Mouse (Mus musculus) kidney, postnatal 25 days (tissue): Measurements from ENCODE around the gene Wwc1.
A peak's percentile ranks its signal among the peaks of the same experiment; 100 is the strongest.

ENCODE experiments used
- DNase-seq, 2 experiments: peaks; one replicate each; pipeline ENCODE4 v3.0.0; 2021; ENCODE audit warnings: mixed read lengths in 2 of 2

Gene Wwc1

GRCm38 (mm10) chr11:35932121-35932885 is 48.0 kb downstream of the Wwc1 start:
- DNase-seq = peak; percentile 47 to 84

- peak in 1 of 2 experiments; percentile 30 for DNase-seq
Measured at GRCm38 (mm10) chr11:35930511-35931060, 49.7 kb downstream of the Wwc1 start.

- DNase-seq = peak in 1 of 2 experiments; percentile 18
Measured at GRCm38 (mm10) chr11:35928453-35928852, 51.9 kb downstream of the Wwc1 start.

- peak in 1 of 2 experiments; percentile 39 for DNase-seq
Measured at GRCm38 (mm10) chr11:35927309-35927708, 53.0 kb downstream of the Wwc1 start.

- peak; percentile 71 to 89 for DNase-seq
Measured at GRCm38 (mm10) chr11:35925592-35925991, 54.7 kb downstream of the Wwc1 start.

- DNase-seq = peak; percentile 57 to 64
Measured at GRCm38 (mm10) chr11:35922205-35922873, 58.0 kb downstream of the Wwc1 start.

- DNase-seq = peak; percentile 28 to 60
Measured at GRCm38 (mm10) chr11:35920776-35921175, 59.6 kb downstream of the Wwc1 start.

- peak; percentile 91 for DNase-seq
Measured at GRCm38 (mm10) chr11:35919856-35920503, 60.3 kb downstream of the Wwc1 start.

DNA sequence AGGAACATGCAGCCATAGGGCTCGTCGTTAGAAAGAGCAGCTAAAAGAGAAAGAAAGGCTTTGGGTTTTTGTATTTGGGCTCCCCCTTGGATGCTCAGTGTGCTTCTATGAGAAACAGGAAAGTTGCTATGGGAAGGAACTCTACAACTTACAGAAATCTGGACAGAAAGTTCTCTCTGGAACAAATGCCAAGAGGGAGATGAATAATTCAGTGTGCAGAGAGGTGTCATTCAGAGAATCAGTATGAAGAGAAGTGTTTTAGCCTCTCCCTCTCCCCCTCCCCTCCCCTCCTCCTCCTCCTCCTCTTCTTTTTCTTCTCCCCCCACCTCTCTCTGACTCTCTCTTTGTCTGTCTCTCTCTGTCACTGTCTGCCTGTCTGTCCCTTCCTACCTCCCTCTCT is 60.9 kb downstream of the Wwc1 start:
- no peak for DNase-seq

GRCm38 (mm10) chr11:35916466-35917185 is 63.7 kb downstream of the Wwc1 start:
- peak; percentile 59 to 74 for DNase-seq

DNA sequence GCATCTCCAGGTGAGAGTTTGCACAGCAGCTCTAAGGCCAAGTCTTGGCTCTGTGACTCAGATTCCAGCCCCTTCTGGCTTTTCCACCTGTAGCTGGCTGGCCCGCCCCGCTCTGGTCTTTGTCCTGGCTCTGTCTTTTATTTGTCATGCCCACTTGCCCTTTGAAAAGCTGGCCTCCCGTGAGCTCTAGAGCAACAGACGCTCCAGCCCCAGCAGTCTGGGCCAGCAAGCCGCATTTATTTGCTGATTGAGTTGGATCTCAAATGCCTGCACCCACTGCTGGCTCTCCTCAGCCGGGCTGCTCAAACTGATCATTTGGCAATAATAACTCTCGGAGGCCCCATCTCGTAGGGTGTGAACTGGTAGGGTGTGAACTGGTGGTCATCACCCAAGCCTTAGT is 64.8 kb downstream of the Wwc1 start:
- DNase-seq = peak; percentile 79 to 90

DNA sequence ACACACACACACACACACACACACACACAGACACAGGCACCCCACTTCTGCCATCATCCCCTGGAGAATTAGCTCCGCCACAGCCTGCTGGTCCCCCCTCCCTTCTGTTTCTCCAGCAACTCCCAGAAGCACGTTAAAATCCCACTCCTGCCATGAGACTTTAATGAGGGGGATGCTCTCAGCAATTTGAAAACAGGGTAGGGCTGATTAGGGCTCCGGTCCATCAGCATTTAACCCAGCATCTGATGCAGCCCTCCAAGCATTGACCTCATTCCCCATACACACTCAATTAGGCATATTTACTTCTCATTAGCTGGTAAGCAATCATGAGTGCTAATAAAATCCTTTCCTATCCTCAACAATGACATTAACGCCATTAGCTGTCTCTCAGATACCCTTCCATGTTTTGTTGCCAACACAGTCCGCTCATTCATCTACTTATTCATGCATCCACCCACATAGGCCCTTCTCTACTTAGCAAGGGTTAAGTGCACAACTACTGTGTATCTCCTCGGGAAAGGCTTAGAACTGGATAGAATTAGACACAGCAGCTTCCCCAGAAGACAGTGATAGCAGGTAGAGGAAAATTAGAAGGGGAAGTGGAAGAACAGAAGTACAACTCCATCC is 66.8 kb downstream of the Wwc1 start:
- no peak for DNase-seq

GRCm38 (mm10) chr11:35904955-35905550 is 75.3 kb downstream of the Wwc1 start:
- no peak for DNase-seq

DNA sequence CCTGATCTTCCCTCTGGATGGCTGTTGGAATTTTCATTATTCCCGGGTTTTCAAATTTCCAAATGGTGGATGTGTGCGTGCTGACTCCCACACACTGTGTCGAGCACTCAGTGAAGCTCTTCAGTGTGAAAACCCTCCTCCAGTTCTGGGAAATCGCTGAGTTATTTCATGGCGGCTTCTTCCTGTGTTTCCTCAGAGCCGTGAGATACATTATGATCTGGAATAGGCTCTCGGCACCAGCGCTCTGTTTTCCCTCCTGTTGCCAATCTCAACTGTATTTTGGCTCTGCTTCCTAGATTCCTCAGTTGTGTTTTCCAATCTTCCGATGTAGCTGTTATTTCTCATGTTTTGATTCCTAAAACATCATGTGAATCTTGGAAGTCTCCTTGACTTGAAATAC is 77.2 kb downstream of the Wwc1 start:
- DNase-seq = no peak

GRCm38 (mm10) chr11:35899946-35900345 is 80.4 kb downstream of the Wwc1 start:
- DNase-seq = no peak

DNA sequence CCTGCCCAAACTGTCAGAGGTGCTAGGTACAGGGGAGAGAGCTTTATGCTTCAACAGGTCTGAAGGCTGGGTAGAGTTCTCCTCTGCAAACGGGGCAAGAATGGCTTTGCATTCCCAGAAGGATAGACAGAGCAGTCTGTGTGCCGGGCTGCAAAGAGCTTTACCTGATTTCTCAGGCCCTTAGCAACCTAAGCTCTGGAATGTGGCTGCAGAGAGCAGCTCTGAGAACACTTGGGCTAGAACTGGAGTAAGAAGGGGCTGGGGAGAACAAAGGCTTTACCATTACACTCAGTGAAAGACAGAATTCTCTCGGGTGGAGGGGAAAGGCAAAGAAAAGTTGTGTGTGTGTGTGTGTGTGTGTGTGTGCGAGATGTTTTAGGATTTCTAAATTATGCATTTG is 86.9 kb downstream of the Wwc1 start:
- DNase-seq = no peak

DNA sequence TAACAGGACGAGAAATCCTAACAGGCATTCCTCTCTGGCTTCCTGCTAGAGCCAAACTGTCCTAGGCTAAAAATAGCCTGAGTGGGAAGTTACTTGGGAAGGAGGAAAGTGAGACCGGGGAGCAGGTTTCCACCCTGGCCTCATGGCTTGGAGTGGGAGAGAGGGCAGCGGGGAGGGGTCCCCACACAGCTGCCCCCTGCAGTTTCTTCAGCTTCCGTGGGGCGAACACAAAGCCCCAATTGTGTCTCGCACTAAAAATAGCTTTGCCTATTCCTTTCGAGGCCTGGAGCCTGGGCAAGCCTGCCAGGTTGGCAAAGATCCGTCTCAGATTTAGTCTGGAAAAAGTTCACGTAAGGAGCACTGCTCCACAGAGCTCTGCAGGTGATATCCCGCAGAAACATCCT is 87.3 kb downstream of the Wwc1 start:
- DNase-seq = no peak

DNA sequence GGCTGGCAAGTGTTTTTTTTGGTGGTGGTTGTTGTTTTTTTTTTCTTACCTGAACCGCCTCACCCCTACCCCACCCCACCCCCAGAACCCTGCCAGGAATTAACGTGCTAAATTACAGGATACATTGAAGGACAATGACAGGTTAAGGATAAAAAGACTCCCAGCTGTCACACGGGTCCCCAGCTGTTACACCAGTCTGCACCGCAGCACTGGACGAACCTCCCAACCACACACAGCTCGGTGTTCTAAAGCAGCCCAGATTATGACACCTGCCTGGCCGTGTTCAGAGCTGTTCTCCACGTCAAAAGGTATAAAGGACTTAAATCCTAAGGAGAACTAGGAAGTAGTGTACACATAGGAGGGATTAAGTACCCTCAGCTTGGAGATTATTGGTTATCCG is 88.0 kb downstream of the Wwc1 start:
- DNase-seq = no peak

- no peak for DNase-seq
Measured at GRCm38 (mm10) chr11:35888790-35889189, 91.5 kb downstream of the Wwc1 start.

GRCm38 (mm10) chr11:35882777-35883176 is 97.5 kb downstream of the Wwc1 start:
- DNase-seq = no peak

DNA sequence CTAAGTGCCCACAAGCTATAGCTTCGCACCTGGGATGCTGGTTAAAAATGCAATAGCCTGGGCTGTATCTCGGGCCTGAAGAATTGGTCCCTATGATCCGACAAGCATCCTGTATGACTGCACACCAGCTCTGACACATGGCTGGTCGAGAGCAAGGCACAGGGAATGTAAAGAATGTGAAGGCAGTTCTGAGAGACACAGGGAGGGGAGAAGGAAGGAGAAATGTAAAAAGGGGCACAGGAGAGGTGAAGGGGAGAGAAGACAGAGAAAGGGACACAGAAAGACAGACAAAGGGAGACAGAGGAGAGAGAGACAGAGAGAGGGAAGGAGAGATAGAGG is 101.8 kb downstream of the Wwc1 start:
- no peak for DNase-seq
